Mouse (Mus musculus) heart, embryonic 14.5 days (tissue): ENCODE results near the gene Ccl28. TPM values are rescaled to one million over a fixed set of nuclear protein-coding genes. Genes with fewer than 3 reads are reported as not detected.
"Not testable (repeated sequence)": the region's sequence is repeated elsewhere in the genome, so short reads cannot be mapped to it uniquely, and the experiment has no call there.

Experiments used
- ATAC-seq: fragments of 200-750 bp; cut with Nextera tagmentation; 2 replicates; pipeline ENCODE4 v1.8.0; 2017; ENCODE audit warnings: low read depth, moderate TSS enrichment; ENCODE audit not compliant: insufficient number of reproducible peaks, insufficient read depth, low FRiP score
- H3K27ac ChIP-seq, 2 experiments: fragments of 200-500 bp in 1 of 2; fragments of 300-500 bp in 1 of 2; sonication (generic) in 1 of 2; replicated peaks in 1 of 2; 2 replicates each; pipeline ENCODE4 v1.5.1; 2012 to 2014; ENCODE audit warnings: low read depth in 2 of 2, low read length in 2 of 2, control low read depth in 1 of 2, mild to moderate bottlenecking in 1 of 2, mixed read lengths in 1 of 2; ENCODE audit not compliant: control insufficient read depth in 1 of 2, insufficient read depth in 1 of 2
- H3K27me3 ChIP-seq: fragments of 300-500 bp; sonication (generic); 2 replicates; pipeline ENCODE4 v1.6.1; 2014; ENCODE audit warnings: mild to moderate bottlenecking, low read length, control low read depth; ENCODE audit not compliant: control insufficient read depth, insufficient read depth
- H3K36me3 ChIP-seq: fragments of 300-500 bp; sonication (generic); 2 replicates; pipeline ENCODE4 v1.6.1; 2014; ENCODE audit warnings: mild to moderate bottlenecking, control low read depth, low read length, mixed read lengths; ENCODE audit not compliant: control insufficient read depth, insufficient read depth
- H3K4me1 ChIP-seq, 2 experiments: fragments of 200-500 bp in 1 of 2; fragments of 300-500 bp in 1 of 2; sonication (generic) in 1 of 2; 2 replicates each; pipeline ENCODE4 v1.6.1; 2012 to 2014; ENCODE audit warnings: low read length in 2 of 2, control low read depth in 1 of 2, mixed read lengths in 1 of 2; ENCODE audit not compliant: control insufficient read depth in 2 of 2, insufficient read depth in 2 of 2
- H3K4me2 ChIP-seq: fragments of 300-500 bp; sonication (generic); 2 replicates; pipeline ENCODE4 v1.6.1; 2014; ENCODE audit warnings: mild to moderate bottlenecking, low read length
- H3K4me3 ChIP-seq, 2 experiments: fragments of 200-500 bp in 1 of 2; fragments of 300-500 bp in 1 of 2; sonication (generic) in 1 of 2; 2 replicates each; pipeline ENCODE4 v1.5.1; 2012 to 2014; ENCODE audit warnings: low read length in 2 of 2, mild to moderate bottlenecking in 2 of 2, control low read depth in 1 of 2, low read depth in 1 of 2, moderate library complexity in 1 of 2; ENCODE audit not compliant: control insufficient read depth in 1 of 2, insufficient read depth in 1 of 2
- H3K9ac ChIP-seq: fragments of 300-500 bp; sonication (generic); 2 replicates; pipeline ENCODE4 v1.6.1; 2014; ENCODE audit warnings: mild to moderate bottlenecking, low read length
- H3K9me3 ChIP-seq: fragments of 300-500 bp; sonication (generic); 2 replicates; pipeline ENCODE4 v1.6.1; 2016; ENCODE audit warnings: low read length, control low read depth; ENCODE audit not compliant: control insufficient read depth
- WGBS: fragments of 180-500 bp; shearing (Covaris S2); extraction: QIAGEN DNeasy Blood & Tissue Kit; methylation state at CpG from one replicate; pipeline ENCODE4 v1.1.7; 2014; 5-methylcytosine and 5-hydroxymethylcytosine counted together
- polyA plus RNA-seq: library from polyadenylated mRNA; unstranded; fragments of >200 nt; fragmentation: Nextera tagmentation; extraction: Ambion mirVana; gene quantifications from 2 replicates; pipeline ENCODE4 v1.2.1, GENCODE M21; 2014

Ccl28 gene
- polyA plus RNA-seq, 1 experiment from 2014 or later = not detected

- H3K27ac ChIP-seq = no peak overlapping the region
- no peaks in the 10 kb centered on the region for H3K36me3 ChIP-seq
- H3K4me2 ChIP-seq = no peak overlapping the region
- H3K9ac ChIP-seq = no peak overlapping the region
- no peaks in the 10 kb centered on the region for H3K27me3 ChIP-seq
- no peaks in the 10 kb centered on the region; a peak in 1 of 4 replicates for H3K4me1 ChIP-seq
- ATAC-seq = no peak
- WGBS = 74% methylated on average over 11 of the region's 11 CpGs
- no peaks in the 10 kb centered on the region for H3K9me3 ChIP-seq
- no peak overlapping the region for H3K4me3 ChIP-seq
Measured at GRCm38 (mm10) chr13:119684416-119685177, 61.0 kb downstream of the Ccl28 start.

DNA sequence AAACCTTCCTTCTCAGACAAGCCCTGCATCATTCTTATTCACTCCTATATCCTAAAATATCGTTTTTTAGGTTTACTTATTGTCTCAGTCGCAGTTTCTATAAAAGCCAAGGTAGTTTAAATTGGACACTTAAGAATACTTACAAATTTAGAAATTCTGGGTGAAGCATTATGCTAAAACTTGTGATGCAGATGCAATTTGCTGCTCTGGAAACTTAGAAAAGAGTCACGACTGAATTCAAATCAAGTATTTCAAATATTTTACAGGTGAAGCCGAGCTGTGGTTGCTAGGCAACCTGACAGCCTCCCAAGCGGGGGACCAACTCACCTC is 66.1 kb downstream of the Ccl28 start:
- Histone ChIP-seq H3K27me3 (no peaks in the 10 kb centered on the region), H3K4me1 (peaks cover 2 to 14% of the 10 kb centered on the region in 2 experiments), H3K36me3 (0 out of 2 replicates have a peak, but pooled peaks cover 2% of the 10 kb centered on the region), H3K4me3 (peak overlapping the region; percentile 26 to 93), H3K9me3 (no peaks in the 10 kb centered on the region), H3K4me2 (peak overlapping the region; percentile 65), H3K27ac (no peak overlapping the region), H3K9ac (peak overlapping the region; percentile 18)
- ATAC-seq = no peak
- WGBS = 12% methylated on average over 5 of the region's 5 CpGs

DNA sequence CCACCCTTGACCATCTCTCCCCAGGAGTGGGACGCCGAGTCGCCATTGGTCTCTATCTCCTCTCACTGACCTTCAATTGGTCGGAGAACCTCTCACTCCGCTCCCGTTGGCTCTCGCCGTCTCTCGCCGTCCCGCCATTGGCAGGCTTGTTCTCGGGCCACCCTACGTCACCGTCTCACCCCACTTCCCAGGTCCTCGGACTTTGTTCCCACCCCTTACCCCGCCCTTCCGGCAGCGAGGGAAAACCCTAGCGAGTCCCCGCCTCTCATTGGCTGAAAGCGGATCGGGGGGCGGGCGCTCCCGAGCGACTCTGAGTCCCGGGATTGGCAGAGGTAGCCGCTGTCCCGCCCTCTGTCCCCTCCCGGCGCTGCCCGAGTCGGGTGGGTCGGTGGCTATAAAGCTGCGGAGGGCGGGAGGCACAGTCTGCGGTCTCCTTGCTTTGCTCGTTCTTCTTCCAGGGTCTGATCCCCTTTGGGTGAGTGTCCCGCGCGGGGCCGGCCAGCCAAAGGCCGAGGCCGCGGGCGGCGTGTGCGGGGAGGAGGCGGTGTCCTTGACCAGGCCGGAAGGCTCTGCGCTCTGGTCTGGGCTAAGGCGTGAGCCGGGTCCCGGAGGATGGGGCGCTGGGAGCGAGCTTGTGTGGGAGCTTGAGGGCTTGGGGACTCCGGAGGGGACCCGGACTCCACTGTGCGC is 66.6 kb downstream of the Ccl28 start, which contains the start of gene Hmgcs1:
TSS of gene Hmgcs1 (plus strand) at position 341 of the 690 bp plus-strand sequence.
- peak within 1 kb of the TSS; percentile 94 for H3K9ac ChIP-seq
- no peaks in the 10 kb centered on the region for H3K27me3 ChIP-seq
- WGBS = under 1% methylated on average over 59 of the region's 59 CpGs
- H3K4me3 ChIP-seq = peak within 1 kb of the TSS; percentile 93 to 100
- H3K4me1 ChIP-seq = peaks cover 2 to 14% of the 10 kb centered on the region in 2 experiments
- no peaks in the 10 kb centered on the region for H3K9me3 ChIP-seq
- H3K4me2 ChIP-seq = peak within 1 kb of the TSS; percentile 82
- peak within 1 kb of the TSS; percentile 97 to 98 for H3K27ac ChIP-seq
- H3K36me3 ChIP-seq = 0 out of 2 replicates have a peak, but pooled peaks cover 2% of the 10 kb centered on the region
- peak; percentile 100 for ATAC-seq

- no peak for ATAC-seq
- Histone ChIP-seq H3K9me3 (no peaks in the 10 kb centered on the region), H3K36me3 (0 out of 2 replicates have a peak, but pooled peaks cover 2% of the 10 kb centered on the region), H3K27me3 (no peaks in the 10 kb centered on the region), H3K4me1 (peaks cover 2 to 14% of the 10 kb centered on the region in 2 experiments), H3K4me2 (peak overlapping the region; percentile 82), H3K27ac (peak overlapping the region; percentile 97 to 98), H3K4me3 (peak overlapping the region; percentile 93 to 100), H3K9ac (peak overlapping the region; percentile 94)
- 10% methylated on average over 7 of the region's 7 CpGs for WGBS
Measured at GRCm38 (mm10) chr13:119690876-119691620, 67.4 kb downstream of the Ccl28 start.

DNA sequence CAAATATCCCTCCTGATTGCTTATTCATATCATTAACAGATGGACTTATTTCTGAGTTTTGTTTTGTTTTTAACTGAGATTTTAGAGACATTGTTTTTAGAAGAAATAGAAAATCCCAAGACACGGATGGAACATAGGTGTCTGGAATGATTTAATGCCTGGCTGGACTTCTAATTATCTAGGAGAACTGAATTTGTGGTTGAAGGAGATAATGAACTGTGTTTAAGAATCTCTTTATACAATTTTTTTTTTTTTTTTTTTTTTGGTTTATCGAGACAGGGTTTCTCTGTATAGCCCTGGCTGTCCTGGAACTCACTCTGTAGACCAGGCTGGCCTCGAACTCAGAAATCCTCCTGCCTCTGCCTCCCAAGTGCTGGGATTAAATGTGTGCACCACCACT is 68.3 kb downstream of the Ccl28 start:
- H3K9me3 ChIP-seq, ATAC-seq, H3K27me3 ChIP-seq, H3K36me3 ChIP-seq, H3K27ac ChIP-seq: not testable (repeated sequence)
- Histone ChIP-seq H3K4me2 (peak overlapping the region; percentile 82), H3K4me3 (peak overlapping the region in 1 of 2 experiments; percentile 93; a peak in 1 of 4 replicates), H3K9ac (peak overlapping the region; percentile 94), H3K4me1 (peaks cover 2 to 14% of the 10 kb centered on the region in 2 experiments)
- WGBS = 87% methylated on average over 3 of the region's 3 CpGs

GRCm38 (mm10) chr13:119695676-119696075 is 72.1 kb downstream of the Ccl28 start:
- Histone ChIP-seq H3K9ac (no peak overlapping the region), H3K4me3 (no peak overlapping the region), H3K27ac (no peak overlapping the region), H3K4me1 (peaks cover 2 to 14% of the 10 kb centered on the region in 2 experiments), H3K9me3 (no peaks in the 10 kb centered on the region), H3K36me3 (peaks cover 20% of the 10 kb centered on the region), H3K4me2 (no peak overlapping the region), H3K27me3 (no peaks in the 10 kb centered on the region)
- ATAC-seq = no peak
- 72% methylated on average over 4 of the region's 4 CpGs for WGBS

- no peak for ATAC-seq
- Histone ChIP-seq H3K4me2 (no peak overlapping the region), H3K27me3 (no peaks in the 10 kb centered on the region), H3K9me3 (no peaks in the 10 kb centered on the region), H3K4me1 (peaks cover 0 to 9% of the 10 kb centered on the region in 2 experiments), H3K27ac (no peak overlapping the region), H3K36me3 (peaks cover 28% of the 10 kb centered on the region), H3K4me3 (no peak overlapping the region), H3K9ac (no peak overlapping the region)
- WGBS = 82% methylated on average over 1 of the region's 1 CpGs
Measured at GRCm38 (mm10) chr13:119696496-119696895, 72.9 kb downstream of the Ccl28 start.
